Mouse (Mus musculus) kidney, adult 11 months (tissue): ENCODE data around the gene Ubash3b.

ENCODE experiments used
- DNase-seq: peaks from one replicate; pipeline ENCODE4 v3.0.0; 2022

Gene Ubash3b

DNA sequence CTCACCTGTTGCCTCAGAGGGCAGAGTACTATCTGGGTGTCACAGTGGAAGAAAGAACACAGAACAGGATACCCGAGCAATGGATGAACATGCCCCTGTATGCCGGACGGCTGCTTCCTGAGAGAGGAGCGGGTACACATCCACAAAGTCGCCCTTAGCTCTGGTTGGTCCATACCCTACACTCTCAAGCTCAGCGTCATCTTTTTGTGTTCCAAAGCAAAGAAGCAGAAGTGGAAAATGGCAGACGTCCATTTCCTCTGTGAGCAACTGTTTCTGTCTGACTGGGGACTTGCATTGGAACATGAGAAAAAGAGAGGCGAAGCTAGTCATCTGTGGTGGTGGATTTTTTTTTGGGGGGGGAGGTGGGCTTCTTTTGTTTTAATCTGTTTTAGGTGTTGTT lies 30.9 kb downstream of the Ubash3b start:
- DNase-seq, result no peak

DNA sequence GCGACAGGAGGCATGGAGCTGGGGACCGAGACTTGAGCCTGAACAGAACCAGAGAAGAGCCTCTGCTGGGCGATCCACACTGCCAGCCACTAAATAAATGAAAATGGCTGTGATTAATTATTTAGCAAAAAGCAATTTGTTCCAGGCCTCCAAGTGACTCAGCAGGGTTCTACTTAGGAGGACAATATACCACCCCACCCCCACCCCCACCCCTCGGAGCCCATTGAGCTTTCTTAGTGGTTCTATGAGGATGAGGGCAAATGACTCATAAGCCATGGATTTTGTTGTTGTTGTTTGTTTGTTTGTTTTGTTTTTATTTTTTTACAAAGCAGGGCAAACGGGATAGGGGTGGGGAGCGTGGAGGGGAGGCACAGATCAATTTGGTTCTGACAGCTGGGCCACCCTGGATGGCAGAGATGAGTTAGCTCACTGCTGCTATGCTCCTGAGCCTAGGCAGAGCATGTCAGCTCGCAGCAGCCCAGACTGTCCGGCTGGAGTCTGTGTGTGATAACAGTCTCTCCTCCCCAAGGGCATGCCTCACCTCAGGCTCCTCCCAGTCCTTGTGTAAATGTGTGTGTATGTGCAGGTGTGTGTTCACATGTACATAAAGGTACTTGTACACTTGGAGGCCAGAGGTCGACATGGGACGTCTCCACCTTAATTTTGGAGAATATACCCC lies 31.6 kb downstream of the Ubash3b start:
- DNase-seq, result no peak

DNA sequence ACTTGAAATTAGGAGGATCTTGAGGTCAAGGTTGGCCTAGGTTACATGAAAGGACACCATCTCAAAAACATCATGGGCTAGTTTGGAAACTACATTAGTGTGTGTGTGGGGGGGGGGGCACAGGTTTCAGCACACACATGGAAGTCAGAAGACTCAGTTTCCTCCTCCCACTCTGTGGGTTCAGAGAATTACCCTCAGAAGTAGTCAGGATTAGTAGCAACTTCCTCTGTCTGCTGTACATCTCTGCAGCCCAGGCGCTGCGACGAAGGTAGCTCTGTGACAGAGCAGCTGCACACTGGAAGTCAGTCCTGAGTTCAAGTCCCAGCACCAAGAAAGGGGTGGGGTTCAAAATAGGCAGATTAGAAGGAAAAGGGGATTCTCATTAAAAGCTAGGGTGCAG lies 32.2 kb downstream of the Ubash3b start:
- DNase-seq, result no peak

DNA sequence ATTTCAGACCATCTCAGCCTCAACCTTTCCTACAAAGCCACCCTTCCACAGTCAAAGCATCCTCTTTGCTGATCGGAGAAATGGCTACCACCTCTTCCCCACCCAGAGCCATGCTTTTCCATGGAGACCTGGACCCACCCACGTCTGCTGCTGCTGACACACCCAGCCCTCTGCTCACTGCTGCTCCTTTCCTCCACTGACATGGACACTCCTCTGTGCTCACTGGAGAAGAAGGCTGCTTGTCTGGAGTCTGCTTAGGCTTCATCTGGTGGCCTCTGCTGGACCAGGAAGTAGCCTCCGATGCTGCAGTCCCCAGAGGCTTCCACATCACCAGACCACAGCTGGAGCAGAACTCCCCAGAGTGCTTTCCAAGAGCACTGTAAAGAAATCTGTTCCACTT lies 34.8 kb downstream of the Ubash3b start:
- no peak for DNase-seq

DNA sequence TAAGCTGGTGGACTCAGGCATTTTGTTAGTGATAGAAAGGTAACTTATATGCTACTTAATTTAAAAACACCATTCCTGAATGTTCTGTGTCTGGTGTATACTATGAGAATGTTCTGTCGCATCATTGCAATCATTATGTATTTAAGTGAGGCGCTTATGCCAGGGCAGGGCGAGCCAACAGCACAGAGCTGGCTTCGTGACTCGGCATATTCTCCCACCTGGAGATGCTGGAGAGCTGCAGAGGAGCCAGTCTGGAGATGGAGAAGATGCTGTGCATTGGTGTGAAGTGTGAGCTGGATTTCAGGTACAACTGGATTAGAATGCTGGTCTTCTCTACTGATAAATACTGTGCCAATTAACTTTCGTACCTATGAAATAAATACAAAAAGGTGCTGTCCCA lies 37.2 kb downstream of the Ubash3b start:
- DNase-seq, result no peak

DNA sequence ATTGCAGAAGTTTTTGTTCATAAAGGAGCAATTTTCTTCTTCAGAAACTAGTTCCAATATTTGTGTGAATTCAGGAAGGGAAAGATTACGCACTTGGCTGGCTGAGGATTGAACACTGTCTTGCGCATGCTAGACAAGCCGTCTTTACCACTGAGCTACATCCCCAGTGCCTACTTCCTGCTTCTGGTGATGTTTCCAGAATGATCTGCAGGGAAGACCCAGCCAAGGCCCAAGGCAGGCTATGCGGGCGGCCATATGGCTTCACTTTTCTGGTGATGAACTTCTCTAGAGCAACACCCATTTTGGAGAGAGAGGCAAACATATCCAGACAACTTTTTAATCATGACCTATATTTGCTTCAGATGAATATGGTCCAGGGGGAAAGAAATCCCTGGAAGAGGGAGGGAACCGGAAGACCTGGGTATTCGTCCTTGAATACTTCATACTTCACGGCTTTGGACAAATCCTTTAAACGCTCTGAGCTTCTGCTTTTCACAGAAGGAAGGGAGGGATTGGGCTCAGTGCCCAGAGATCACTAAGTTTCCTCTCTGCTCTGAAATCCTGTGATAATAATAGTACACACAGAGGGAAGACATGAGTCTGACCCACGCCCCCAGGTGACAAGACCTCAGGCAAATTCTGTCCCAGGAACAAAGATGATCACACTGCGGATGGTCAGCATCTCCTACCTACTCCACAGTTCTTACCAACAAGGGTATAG lies 38.9 kb downstream of the Ubash3b start:
- DNase-seq, result peak; percentile 36

DNA sequence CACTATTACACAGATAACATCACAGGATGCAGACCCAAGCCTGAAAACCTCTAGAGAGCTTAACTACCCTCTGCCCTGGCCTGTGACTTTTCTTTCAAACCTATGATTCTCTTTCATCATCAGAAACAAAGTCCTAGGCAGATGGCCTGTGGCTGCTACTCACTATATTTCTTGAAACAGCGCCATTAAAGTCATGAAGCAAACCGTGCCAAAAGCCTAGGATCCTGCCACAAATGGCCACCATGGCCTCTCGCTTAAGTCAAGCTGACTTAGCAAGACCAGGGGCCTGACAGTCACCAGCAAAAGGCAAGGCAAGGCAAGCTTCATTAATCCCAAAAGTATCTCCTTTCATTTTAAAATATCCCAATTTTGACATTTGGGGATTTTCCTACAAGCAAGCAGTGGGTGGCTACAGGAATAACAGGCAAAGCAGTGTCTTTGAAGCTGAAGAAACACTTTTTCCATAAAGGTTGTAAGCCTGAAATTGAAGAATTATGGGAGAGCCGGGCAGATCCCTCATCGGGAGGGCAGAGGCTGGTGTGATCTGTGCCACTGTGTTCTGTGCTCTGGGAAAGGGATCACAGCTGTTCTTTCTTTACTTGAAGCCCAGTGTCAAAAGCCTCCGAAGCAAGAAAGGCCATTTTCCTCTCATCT lies 39.7 kb downstream of the Ubash3b start:
- no peak for DNase-seq

DNA sequence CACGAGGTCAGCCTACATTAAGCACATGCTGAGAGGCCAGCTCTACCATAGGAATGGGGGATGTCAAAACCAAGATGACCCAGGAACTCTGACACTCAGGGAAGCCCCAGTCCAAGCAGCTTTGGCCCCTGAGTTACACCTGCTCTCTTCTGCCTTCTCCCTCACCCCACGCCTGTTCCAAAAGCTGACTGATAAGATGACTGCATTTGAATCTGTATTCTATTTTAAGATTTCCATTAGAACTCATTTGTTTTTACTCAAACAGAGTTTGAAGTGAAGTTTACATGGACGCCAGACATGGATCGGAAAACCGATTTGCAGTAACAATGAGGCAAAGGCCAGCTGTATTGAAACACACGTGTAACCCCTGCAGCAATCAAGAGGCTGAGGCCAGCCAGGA lies 41.5 kb downstream of the Ubash3b start:
- no peak for DNase-seq

DNA sequence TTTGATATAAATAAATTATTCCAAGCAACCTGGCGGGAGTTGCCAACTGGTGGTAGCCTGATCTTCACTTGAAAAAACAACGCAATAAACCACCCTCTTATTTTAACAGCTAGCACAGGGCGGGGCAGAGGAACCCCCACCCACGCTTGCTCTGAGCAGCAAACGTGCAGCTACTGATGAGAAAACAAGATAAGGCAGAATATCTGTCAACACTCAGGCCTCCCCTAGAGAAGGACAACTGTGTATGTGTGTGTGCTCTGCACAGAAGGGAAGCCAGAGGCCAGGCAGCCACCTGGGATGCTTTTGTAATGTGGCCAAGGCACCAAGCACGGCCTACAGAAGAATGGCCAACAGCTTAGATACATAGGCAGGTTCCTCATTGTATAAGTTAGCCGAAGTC lies 43.4 kb downstream of the Ubash3b start:
- DNase-seq, result no peak

DNA sequence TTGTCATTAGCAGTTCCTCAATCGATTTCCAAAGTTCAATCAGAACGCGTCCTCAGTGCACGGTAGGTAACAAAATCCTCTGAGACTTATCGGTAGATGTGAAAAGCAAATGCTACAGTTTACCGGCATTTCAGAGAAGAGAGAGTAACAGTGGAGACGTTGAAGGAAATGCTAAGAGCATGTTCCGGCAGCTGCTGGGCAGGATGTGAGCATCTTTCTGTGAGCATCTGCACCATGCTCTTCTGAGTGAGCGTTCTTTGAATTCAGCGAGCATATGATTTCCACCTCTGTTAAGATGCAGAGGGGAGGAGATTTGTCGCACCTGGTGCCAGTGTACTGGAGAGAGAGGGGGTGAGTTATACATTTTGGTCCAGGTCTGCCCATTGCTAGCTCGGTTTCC lies 45.4 kb downstream of the Ubash3b start:
- DNase-seq, result no peak

DNA sequence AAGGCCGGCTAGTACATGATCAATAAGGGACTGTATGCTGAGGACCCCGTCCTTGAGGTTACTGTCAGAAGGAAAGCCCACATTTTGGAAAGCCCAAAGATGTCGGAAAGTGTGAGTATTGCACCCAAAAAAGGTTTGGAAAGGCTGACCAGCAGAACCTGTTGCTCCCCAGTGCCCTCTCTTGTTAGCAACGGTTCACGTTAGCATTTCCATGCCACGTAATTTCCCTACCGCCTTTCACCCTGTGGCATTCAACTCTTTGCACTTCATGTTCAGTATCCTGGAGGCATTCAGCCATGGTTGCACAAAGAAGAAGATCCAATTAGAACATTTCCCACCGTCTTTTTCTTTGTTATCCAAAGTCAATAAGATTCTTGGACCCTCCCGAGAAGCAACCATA lies 47.1 kb downstream of the Ubash3b start:
- DNase-seq, result no peak

DNA sequence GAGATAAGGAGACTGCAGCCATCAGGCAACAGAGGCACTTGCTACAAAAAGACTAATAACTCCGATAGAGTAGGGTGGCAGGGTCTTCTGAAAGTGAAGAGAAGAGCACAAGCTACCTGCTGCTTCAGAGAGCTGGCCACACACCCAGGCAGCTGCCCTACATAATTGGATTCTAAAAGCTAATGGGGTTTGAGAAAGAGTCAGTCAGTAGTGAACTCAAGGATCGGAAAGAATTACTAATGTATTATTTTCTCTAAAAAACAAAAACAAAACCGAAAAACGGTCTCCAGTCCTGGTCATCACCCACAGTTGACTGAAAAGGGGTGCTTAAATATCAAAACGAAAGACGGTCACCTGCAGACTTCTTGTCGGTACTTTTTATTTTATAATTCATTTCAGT lies 51.7 kb downstream of the Ubash3b start:
- DNase-seq, result no peak

DNA sequence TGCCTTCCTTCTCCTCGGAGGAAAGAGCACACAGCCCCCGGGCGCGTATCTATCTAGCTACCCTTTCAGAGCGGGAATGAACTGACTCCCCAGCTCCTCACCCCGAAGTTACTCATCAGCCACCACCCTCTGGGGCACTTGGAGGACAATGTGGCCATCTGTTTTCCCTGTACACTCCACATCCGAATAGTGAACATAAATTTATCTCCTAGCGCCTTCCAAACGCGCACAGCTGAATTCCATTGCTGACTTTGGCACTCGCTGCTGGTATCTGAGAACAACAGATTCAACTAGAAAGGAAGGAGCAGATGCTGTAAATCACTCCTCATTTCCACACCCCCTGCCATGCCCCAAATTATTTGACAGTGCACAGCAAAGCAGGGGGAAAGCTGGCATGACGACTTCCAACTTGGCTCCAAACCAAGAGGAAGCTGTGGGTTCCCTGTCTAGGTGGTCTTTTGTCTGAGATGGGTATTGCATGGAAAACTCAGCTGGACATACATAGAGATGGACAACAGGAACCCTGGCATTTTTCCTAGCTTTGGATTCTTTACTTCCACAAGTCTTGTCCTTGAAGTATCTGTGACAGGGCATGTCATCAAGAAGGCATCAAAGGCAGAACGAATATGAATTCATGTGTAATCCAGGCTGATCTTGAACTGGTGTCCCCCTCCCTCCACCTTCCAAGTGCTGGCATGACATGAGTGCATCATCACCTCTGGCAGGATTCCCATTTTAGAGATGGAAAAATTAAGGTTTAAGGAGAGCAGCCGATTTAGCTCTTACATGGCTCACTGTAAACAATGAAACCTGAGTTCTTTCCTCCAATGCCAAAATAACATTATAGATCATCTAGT lies 52.9 kb downstream of the Ubash3b start:
- peak; percentile 72 for DNase-seq

DNA sequence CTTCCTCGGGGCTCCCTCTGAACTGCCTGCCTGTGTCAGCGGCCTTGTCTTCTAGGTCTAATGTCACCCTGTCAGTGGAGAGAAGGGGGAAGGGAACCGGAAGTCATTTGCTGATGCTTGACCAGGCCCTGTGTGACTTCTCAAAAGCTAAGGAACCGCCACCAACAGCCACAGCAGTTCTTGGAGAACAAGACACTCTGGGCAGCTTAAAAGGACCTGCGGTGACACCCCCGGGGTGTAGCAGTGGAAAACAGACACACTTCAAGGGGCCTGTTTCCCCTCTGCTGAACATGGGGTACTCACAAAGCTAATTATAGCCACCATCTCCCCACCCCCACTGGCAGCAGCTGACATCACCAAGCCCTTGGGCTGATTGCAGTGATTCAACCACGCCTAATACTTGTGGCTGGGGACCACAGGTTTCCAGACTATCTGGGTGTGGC lies 56.3 kb downstream of the Ubash3b start:
- no peak for DNase-seq

DNA sequence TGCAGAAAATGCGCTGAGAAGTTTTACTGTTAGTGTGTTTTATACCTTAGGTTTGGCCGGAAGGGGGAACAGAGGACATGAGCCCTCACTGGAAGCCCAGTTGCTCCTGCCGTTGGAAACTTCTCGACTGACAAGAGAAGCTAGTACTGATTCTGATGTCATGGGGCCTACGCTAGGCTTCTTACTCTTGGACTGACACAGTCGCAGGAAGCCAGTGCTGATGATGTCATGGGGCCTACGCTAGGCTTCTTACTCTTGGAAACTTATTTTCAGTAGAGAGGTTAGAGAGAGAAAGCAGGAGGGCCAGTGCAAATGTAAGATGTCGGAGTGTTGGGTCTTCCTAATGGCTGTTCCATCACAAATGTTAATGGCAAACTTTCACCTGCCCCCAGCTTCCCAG lies 57.8 kb downstream of the Ubash3b start:
- DNase-seq, result no peak

DNA sequence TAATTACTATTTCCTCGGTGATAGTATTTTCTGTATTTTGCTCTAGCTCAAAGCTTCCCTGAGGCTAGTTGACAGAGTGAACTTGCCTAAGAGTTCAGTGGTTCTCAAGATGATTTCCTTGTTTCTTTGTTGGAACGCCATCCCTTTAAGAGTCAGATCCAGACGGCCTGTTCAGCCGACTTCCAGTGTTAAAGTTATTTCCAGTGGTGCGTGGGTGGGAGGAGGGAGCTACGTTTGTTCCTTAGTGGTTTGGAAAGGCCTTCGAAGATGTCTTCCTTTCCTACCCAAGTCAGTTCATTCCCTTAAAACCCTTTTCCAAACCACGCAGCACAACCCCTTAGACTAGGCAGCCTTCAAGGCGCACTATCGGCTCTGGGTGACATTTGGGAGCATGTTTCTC lies 58.9 kb downstream of the Ubash3b start:
- no peak for DNase-seq

DNA sequence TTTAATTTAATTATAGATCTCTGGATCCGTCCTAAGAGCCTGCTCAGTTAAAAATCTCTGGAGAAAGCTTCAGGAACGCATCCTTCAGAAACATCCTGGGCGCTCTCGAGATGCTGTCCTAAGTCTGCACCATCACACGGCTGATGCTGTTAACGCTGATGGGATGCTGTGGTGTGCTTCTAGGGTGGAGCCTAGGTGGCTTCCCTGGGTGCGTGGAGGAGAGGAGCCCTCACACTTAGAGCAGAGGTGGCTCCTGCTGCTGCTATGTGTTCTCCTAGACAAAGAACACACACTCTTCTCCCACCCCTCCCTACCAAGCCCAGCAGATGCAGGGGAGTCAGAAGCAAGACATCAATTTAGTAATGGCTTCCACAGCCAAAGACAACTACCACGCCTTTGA lies 61.6 kb downstream of the Ubash3b start:
- DNase-seq, result no peak

DNA sequence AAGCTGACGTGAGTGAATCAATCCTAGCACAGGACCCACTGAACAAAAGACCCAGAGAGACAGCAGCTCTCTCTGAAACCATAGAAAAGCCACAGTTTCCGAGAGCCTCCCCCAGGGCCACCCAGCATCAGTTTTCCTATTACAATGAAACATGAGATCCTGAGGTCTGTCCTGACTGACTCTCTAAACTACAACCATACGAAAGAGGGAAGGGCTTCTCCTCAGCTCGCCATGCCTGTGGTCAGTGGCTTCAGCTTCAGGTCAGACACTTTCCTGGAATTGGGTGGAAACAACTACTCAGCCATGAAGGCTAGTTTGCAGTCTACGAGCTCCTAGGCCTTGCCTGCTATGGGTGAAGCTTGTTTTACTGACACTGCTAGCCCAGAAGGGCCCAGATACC lies 62.4 kb downstream of the Ubash3b start:
- DNase-seq, result no peak

DNA sequence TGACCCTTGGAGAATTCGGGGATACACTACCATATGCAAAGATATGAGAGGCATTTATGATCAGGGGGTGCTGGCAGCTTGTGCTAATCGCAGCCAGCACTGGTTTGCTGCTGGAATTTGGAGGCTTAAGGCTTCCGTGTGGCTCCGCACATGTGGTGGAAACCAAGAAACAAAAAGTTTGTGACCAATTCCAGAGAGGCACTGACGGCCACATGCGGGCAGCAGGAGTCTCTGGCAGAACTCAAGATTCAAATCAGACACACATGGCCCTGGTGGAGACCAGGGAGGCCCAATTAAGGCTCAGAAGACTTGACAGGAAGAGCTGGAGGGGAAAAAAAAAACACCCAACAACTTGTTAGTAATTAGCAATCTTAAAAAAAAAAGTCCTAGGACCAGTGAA lies 63.4 kb downstream of the Ubash3b start:
- no peak for DNase-seq

DNA sequence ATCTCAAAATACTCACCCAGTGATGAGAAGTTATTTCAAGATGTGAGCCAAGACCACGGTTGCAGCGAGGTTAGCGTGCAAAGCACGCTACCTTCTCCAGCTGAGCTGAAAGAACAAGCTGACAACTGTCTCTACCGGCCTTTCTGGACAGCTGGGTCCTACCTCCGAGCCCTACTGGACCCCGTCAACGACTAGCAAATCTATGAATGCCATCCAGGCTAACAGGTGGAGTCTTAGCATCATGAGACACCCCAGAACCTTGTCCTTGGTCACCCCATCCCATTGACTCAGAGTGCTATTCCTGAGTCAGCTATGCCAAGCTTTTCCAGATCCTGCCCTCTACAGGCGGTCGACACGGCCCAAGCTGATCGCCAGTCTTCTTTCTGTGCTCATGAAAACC lies 69.5 kb downstream of the Ubash3b start:
- no peak for DNase-seq

DNA sequence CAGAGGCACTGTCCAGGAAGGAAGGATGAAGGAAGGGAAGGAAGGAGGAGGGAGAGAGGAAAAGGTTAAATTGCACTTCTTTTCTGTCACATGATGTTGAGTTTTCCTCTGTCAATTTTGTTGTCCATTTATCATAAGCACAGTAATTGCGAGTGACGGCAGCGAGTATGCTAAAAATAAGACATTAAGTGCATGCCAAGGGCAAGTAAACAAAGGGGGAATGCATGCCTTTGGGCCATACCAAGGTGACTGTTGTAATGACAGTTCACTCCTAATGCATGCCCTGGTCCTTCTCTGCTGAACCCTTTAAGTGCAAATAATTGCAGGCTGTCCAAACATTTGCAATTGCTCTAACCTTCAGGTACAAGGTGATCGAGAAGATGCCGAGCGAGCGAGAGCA lies 70.3 kb downstream of the Ubash3b start:
- DNase-seq, result peak; percentile 38

DNA sequence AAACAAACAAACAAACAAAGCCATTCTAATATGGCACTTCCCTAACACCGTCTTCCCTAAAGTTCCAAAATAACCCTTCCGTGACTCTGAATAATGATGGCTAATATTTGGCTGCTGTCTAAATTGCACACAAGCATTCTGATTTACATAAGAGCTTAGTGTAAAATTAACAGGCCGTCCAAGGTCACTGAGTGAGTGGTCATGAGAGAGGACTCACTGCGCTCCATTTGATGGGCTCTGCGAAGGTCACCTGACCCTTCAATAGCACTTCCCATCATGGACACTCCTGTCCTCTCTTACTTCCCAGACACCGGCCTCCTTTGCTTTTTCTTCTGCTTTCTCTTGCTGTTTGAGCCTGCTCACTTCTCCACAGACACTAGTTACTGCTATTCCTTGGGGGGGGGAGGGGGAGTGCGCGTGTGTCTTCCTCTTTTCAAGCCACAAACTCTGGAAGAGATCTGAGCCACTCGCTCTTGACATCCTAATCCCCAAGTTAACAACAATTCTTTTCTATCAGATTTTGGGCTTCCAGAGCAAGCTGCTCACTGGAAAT lies 73.6 kb downstream of the Ubash3b start:
- peak; percentile 59 for DNase-seq
